ENCODE assay signal across 8 mouse cellular contexts in genomic region chr5:111506410-111506809, GRCm38 (mm10).
DNase-seq lines count a peak whose midpoint lies in the region; ATAC-seq and TF ChIP-seq lines count a peak whose summit lies in the region.

No protein-coding gene starts in this region.

- H3K27ac ChIP-seq in limb, embryonic 10.5 days = peak overlapping the region; percentile 66
- 0 out of 2 replicates have a peak overlapping the region, but pooled peaks have one; percentile 9 for H3K27ac ChIP-seq in neural tube, embryonic 11.5 days (ENCODE audit: low read depth, low read length)
- H3K27ac ChIP-seq in layer of hippocampus, adult 2 months = no peak overlapping the region

- no peak overlapping the region for H3K9ac ChIP-seq in neural tube, embryonic 11.5 days (ENCODE audit: low read length)

- no peak overlapping the region for H3K4me2 ChIP-seq in neural tube, embryonic 11.5 days (ENCODE audit: low read depth)

- H3K4me1 ChIP-seq in limb, embryonic 10.5 days = peaks cover 39% of the 10 kb centered on the region
- peaks cover 36% of the 10 kb centered on the region for H3K4me1 ChIP-seq in neural tube, embryonic 11.5 days (ENCODE audit: control insufficient read depth, insufficient read depth, low read length)

- H3K9me3 ChIP-seq in limb, embryonic 10.5 days (replicated peaks) = no peaks in the 10 kb centered on the region
- no peaks in the 10 kb centered on the region for H3K9me3 ChIP-seq in neural tube, embryonic 11.5 days (ENCODE audit: control insufficient read depth, low read length)

- H3K36me3 ChIP-seq in limb, embryonic 10.5 days = no peaks in the 10 kb centered on the region
- H3K36me3 ChIP-seq in neural tube, embryonic 11.5 days (ENCODE audit: control insufficient read depth, insufficient read depth, low read length) = no peaks in the 10 kb centered on the region; the same call in 1 of the 2 replicates

- no peak overlapping the region for H3K4me3 ChIP-seq in limb, embryonic 10.5 days
- H3K4me3 ChIP-seq in neural tube, embryonic 11.5 days (ENCODE audit: low read depth, low read length) = no peak overlapping the region
- H3K4me3 ChIP-seq in layer of hippocampus, adult 2 months = no peak overlapping the region

- no peak for ATAC-seq in neural tube, embryonic 11.5 days (ENCODE audit: insufficient read depth, low FRiP score, low TSS enrichment)
- ATAC-seq in megakaryocyte, adult 5-6 weeks (ENCODE audit: poor library complexity, severe bottlenecking) = no peak

- DNase-seq in spleen, adult 12 weeks (ENCODE audit: low spot score) = peak; percentile 12
- DNase-seq in spleen, postnatal 36 days (ENCODE audit: low spot score in 2 of 2) = no peak
- DNase-seq in heart, postnatal 4 days = peak; percentile 47
- no peak for DNase-seq in limb, embryonic 10.5 days (ENCODE audit: low spot score)
- peak; percentile 66 for DNase-seq in neural tube, embryonic 11.5 days (ENCODE audit: low spot score)
- no peak for DNase-seq in layer of hippocampus, adult 2 months (ENCODE audit: low spot score in 2 of 2)
- no peak for DNase-seq in layer of hippocampus, adult 9-11 months

- H3K27me3 ChIP-seq in limb, embryonic 10.5 days (ENCODE audit: low read depth, poor library complexity, severe bottlenecking) = peaks cover 25% of the 10 kb centered on the region
- H3K27me3 ChIP-seq in neural tube, embryonic 11.5 days (ENCODE audit: control insufficient read depth, insufficient read depth, low read length) = peaks cover 23% of the 10 kb centered on the region

- WGBS in limb, embryonic 10.5 days = 17% methylated on average over 12 of the region's 12 CpGs
- WGBS in neural tube, embryonic 11.5 days = 10% methylated on average over 12 of the region's 12 CpGs

- TF ChIP-seq CTCF in layer of hippocampus, adult 2 months (conservative IDR thresholded peaks at IDR 0.05) = no peak

Comparison
In these comparisons a context has a peak if more than half of its experiments do, and no peak if none do; other contexts are left out.
1. DNase-seq: peak in spleen, adult 12 weeks (single experiment), heart, postnatal 4 days (single experiment) and neural tube, embryonic 11.5 days (single experiment); none in spleen, postnatal 36 days (0 of 2), limb, embryonic 10.5 days (single experiment), layer of hippocampus, adult 2 months (0 of 2) and layer of hippocampus, adult 9-11 months (single experiment).